8 mouse cellular contexts compared by ENCODE assay signal in genomic region chr4:49913636-49914035, GRCm38 (mm10).
A peak's percentile ranks its signal among the peaks of the same experiment; 100 is the strongest.
DNase-seq lines count a peak whose midpoint lies in the region; ATAC-seq and TF ChIP-seq lines count a peak whose summit lies in the region.

No protein-coding gene starts in this region.

- no peak overlapping the region for H3K27ac ChIP-seq in hindbrain, embryonic 14.5 days
- no peak overlapping the region for H3K27ac ChIP-seq in hindbrain, embryonic 12.5 days
- H3K27ac ChIP-seq in intestine, postnatal 0 days (ENCODE audit: low read depth, low read length) = no peak overlapping the region

- ATAC-seq in hindbrain, embryonic 14.5 days (ENCODE audit: low FRiP score) = 0 out of 2 replicates have a peak, but pooled peaks have one; percentile 62
- ATAC-seq in hindbrain, embryonic 12.5 days (ENCODE audit: low FRiP score) = no peak
- no peak for ATAC-seq in intestine, postnatal 0 days

- no peaks in the 10 kb centered on the region for H3K9me3 ChIP-seq in hindbrain, embryonic 14.5 days (ENCODE audit: control insufficient read depth, low read length)
- H3K9me3 ChIP-seq in hindbrain, embryonic 12.5 days (replicated peaks) = no peaks in the 10 kb centered on the region
- no peaks in the 10 kb centered on the region for H3K9me3 ChIP-seq in intestine, postnatal 0 days (ENCODE audit: control insufficient read depth)

- peak; percentile 44 for DNase-seq in hindbrain, embryonic 14.5 days (ENCODE audit: low spot score)
- DNase-seq in cerebellum, postnatal 14 days = peak; percentile 78 to 80
- DNase-seq in layer of hippocampus, adult 9-10 months (ENCODE audit: low spot score) = peak; percentile 9
- DNase-seq in right cerebral cortex, postnatal 25 days = peak; percentile 13
- DNase-seq in neural tube, embryonic 10.5 days (ENCODE audit: extremely low spot score, low spot score) = no peak
- no peak for DNase-seq in spleen, postnatal 14 days (ENCODE audit: low spot score in 2 of 2)

- no peaks in the 10 kb centered on the region for H3K4me1 ChIP-seq in hindbrain, embryonic 14.5 days (replicated peaks; ENCODE audit: control insufficient read depth, insufficient read depth, low read length)
- no peaks in the 10 kb centered on the region for H3K4me1 ChIP-seq in hindbrain, embryonic 12.5 days
- H3K4me1 ChIP-seq in intestine, postnatal 0 days (replicated peaks; ENCODE audit: control insufficient read depth, insufficient read depth, low read length) = no peaks in the 10 kb centered on the region

- 47% methylated on average over 2 of the region's 2 CpGs for WGBS in hindbrain, embryonic 14.5 days
- 62% methylated on average over 2 of the region's 2 CpGs for WGBS in hindbrain, embryonic 12.5 days
- WGBS in intestine, postnatal 0 days = 57% methylated on average over 2 of the region's 2 CpGs

- H3K36me3 ChIP-seq in hindbrain, embryonic 14.5 days (replicated peaks; ENCODE audit: control insufficient read depth, insufficient read depth) = no peaks in the 10 kb centered on the region
- H3K36me3 ChIP-seq in hindbrain, embryonic 12.5 days = no peaks in the 10 kb centered on the region
- H3K36me3 ChIP-seq in intestine, postnatal 0 days (ENCODE audit: control insufficient read depth, insufficient read depth) = no peaks in the 10 kb centered on the region

- H3K4me2 ChIP-seq in hindbrain, embryonic 14.5 days (replicated peaks) = no peak overlapping the region
- no peak overlapping the region for H3K4me2 ChIP-seq in hindbrain, embryonic 12.5 days (replicated peaks)
- H3K4me2 ChIP-seq in intestine, postnatal 0 days (replicated peaks; ENCODE audit: low read depth) = no peak overlapping the region

- no peak overlapping the region for H3K9ac ChIP-seq in hindbrain, embryonic 14.5 days
- no peak overlapping the region for H3K9ac ChIP-seq in hindbrain, embryonic 12.5 days
- H3K9ac ChIP-seq in intestine, postnatal 0 days (ENCODE audit: low read depth, low read length) = no peak overlapping the region

- no peak overlapping the region for H3K4me3 ChIP-seq in hindbrain, embryonic 14.5 days (replicated peaks; ENCODE audit: low read length)
- H3K4me3 ChIP-seq in hindbrain, embryonic 12.5 days = no peak overlapping the region
- H3K4me3 ChIP-seq in intestine, postnatal 0 days (ENCODE audit: low read depth, low read length) = no peak overlapping the region

- H3K27me3 ChIP-seq in hindbrain, embryonic 14.5 days (ENCODE audit: control insufficient read depth, insufficient read depth, low read length) = no peaks in the 10 kb centered on the region
- H3K27me3 ChIP-seq in hindbrain, embryonic 12.5 days = no peaks in the 10 kb centered on the region
- H3K27me3 ChIP-seq in intestine, postnatal 0 days (replicated peaks; ENCODE audit: control insufficient read depth, insufficient read depth, low read length) = no peaks in the 10 kb centered on the region

- no peak for TF ChIP-seq CTCF in intestine, postnatal 0 days (IDR thresholded peaks at IDR 0.05; ENCODE audit: low read depth)

Comparison
In these comparisons a context has a peak if more than half of its experiments do, and no peak if none do; other contexts are left out.
1. DNase-seq: peak in hindbrain, embryonic 14.5 days (single experiment), cerebellum, postnatal 14 days (2 of 2), layer of hippocampus, adult 9-10 months (single experiment) and right cerebral cortex, postnatal 25 days (single experiment); none in neural tube, embryonic 10.5 days (single experiment) and spleen, postnatal 14 days (0 of 2).